Mouse (Mus musculus): Measurements from ENCODE around the gene Proser1. TPM values are rescaled to one million over a fixed set of nuclear protein-coding genes. Genes with fewer than 3 reads are reported as not detected.

Proser1 gene
- total and polyA plus RNA-seq, 3 experiments: 2.9 to 22.2 (median 3.9) TPM

DNA sequence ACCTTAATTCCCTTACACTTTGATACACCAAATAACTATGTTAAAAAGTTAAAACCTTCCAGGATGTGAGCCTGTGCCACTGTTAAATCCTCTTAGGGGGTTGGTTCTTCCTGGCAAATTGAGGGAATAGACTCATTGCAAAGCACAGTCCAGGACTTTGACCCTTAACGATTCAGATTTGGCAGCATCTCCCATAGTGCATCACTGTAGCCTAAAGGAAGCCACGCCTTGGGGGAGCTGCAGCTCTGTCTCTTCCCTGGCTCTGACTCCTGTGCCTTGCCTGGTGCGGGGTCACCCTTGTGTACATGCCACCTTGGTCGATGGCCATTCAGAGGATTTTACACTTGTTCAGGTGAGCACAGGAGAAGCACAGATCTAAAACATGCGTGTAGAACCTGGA lies 6.2 kb downstream of the Proser1 start:
- Histone ChIP-seq H3K9me3 (replicated peaks; ENCODE audit: low read length) (no peaks in the 10 kb centered on the region), H3K4me2 (ENCODE audit: insufficient read depth, low read depth, poor library complexity, severe bottlenecking) (no peak overlapping the region), H3K4me3 (replicated peaks in 1 of 3; ENCODE audit: low read depth in 2 of 3, low read length in 2 of 3, poor library complexity in 1 of 3) (no peak overlapping the region), H3K36me3 (replicated peaks in 1 of 2; ENCODE audit: control insufficient read depth in 1 of 2, insufficient read depth in 1 of 2, low read length in 1 of 2) (peaks cover 41 to 67% of the 10 kb centered on the region in 2 experiments), H3K9ac (ENCODE audit: insufficient read depth, low read depth) (no peak overlapping the region), H3K4me1 (ENCODE audit: control insufficient read depth in 1 of 2, insufficient read depth in 2 of 2) (peaks cover 0 to 15% of the 10 kb centered on the region in 2 experiments; a peak in 2 of 4 replicates), H3K79me2 (replicated peaks; ENCODE audit: control insufficient read depth, extremely low read depth, insufficient read depth, poor library complexity, severe bottlenecking) (peaks cover 32% of the 10 kb centered on the region), H3K27me3 (replicated peaks) (no peaks in the 10 kb centered on the region), H3K27ac (ENCODE audit: insufficient read depth, low read depth) (no peak overlapping the region)
- in situ Hi-C loops (cut with MboI; ENCODE audit: low pct_ligation_motif_present, low pct_unique_long_range_greater_than_20kb, low sequenced_read_pairs) (loop anchor here (25.0 kb wide), 1 partner anchor 1207 kb away; the partner anchor contains the start of gene Foxo1), dilution Hi-C loops (cut with MboI; ENCODE audit: extremely low pct_ligation_motif_present, extremely low pct_unique_long_range_greater_than_20kb, low sequenced_read_pairs) (no loop called here)
- no peak for TF ChIP-seq NELFE (IDR thresholded peaks at IDR 0.05; ENCODE audit: low read depth, low read length)
- no peak for TF ChIP-seq SIN3A (IDR thresholded peaks at IDR 0.05; ENCODE audit: low read length)
- TF ChIP-seq ZMIZ1 (IDR thresholded peaks at IDR 0.05; ENCODE audit: low read depth, low read length): no peak
- no peak for DNase-seq (ENCODE audit: extremely low read depth)

DNA sequence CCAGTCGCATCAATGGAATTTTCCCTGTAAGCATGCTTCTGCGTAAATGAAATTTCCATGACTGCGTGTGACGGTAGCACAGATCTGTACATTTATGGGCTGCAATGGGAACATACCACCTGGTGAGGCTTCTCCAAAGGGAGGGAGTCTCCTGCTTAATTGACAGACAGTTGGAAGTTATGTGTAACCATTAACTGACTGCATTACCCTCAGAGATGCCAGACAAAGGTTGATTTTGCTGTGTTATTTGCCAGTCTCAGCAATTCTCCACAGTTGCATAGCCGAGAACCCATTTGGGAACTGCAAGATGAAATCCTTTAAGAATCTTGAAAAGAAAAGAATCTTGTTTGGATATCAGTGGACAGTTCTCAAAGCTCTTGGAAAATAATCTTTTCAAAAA lies 8.6 kb downstream of the Proser1 start:
- H3K4me1 ChIP-seq (ENCODE audit: control insufficient read depth in 1 of 2, insufficient read depth in 2 of 2): peaks cover 0 to 8% of the 10 kb centered on the region in 2 experiments; a peak in 1 of 4 replicates
- DNase-seq (ENCODE audit: extremely low read depth): no peak
- H3K4me2 ChIP-seq (ENCODE audit: insufficient read depth, low read depth, poor library complexity, severe bottlenecking): no peak overlapping the region
- TF ChIP-seq CHD2 (IDR thresholded peaks at IDR 0.05; ENCODE audit: low read length): no peak
- TF ChIP-seq PAX5 (IDR thresholded peaks at IDR 0.05; ENCODE audit: low read length): no peak
- no peak for TF ChIP-seq MXI1 (IDR thresholded peaks at IDR 0.05; ENCODE audit: low read depth, low read length)
- TF ChIP-seq ZKSCAN1 (IDR thresholded peaks at IDR 0.05; ENCODE audit: borderline replicate concordance, low read depth, low read length): no peak
- TF ChIP-seq RAD21 (IDR thresholded peaks at IDR 0.05; ENCODE audit: low read depth, low read length): no peak
- TF ChIP-seq SIN3A (IDR thresholded peaks at IDR 0.05; ENCODE audit: low read length): no peak
- TF ChIP-seq JUND (conservative IDR thresholded peaks at IDR 0.05; ENCODE audit: low read depth, low read length): no peak
- no peak for TF ChIP-seq SMC3 (IDR thresholded peaks at IDR 0.05; ENCODE audit: low read depth, low read length)
- no peak for TF ChIP-seq MAX (IDR thresholded peaks at IDR 0.05; ENCODE audit: low read length)
- no peak for TF ChIP-seq HCFC1 (IDR thresholded peaks at IDR 0.05; ENCODE audit: low read depth, low read length)
- TF ChIP-seq MYC (IDR thresholded peaks at IDR 0.05; ENCODE audit: low read depth, low read length): no peak
- TF ChIP-seq ZC3H11A (IDR thresholded peaks at IDR 0.05; ENCODE audit: low read depth, low read length): no peak
- no peak for TF ChIP-seq MAFK (IDR thresholded peaks at IDR 0.05; ENCODE audit: insufficient replicate concordance, low read length)
- TF ChIP-seq NELFE (IDR thresholded peaks at IDR 0.05; ENCODE audit: low read depth, low read length): no peak
- no peak for TF ChIP-seq USF2 (conservative IDR thresholded peaks at IDR 0.05; ENCODE audit: low read depth, low read length)
- TF ChIP-seq E2F4 (IDR thresholded peaks at IDR 0.05; ENCODE audit: insufficient replicate concordance, low read depth, low read length): no peak
- TF ChIP-seq RCOR1 (conservative IDR thresholded peaks at IDR 0.05; ENCODE audit: low read depth, low read length): no peak
- TF ChIP-seq TCF12 (IDR thresholded peaks at IDR 0.05; ENCODE audit: low read depth, low read length): no peak
- no peak for TF ChIP-seq MAZ (IDR thresholded peaks at IDR 0.05; ENCODE audit: low read depth, low read length)
- no peak for TF ChIP-seq USF1 (IDR thresholded peaks at IDR 0.05; ENCODE audit: low read depth, low read length)
- H3K27ac ChIP-seq (ENCODE audit: insufficient read depth, low read depth): no peak overlapping the region
- H3K79me2 ChIP-seq (replicated peaks; ENCODE audit: control insufficient read depth, extremely low read depth, insufficient read depth, poor library complexity, severe bottlenecking): peaks cover 11% of the 10 kb centered on the region
- no peaks in the 10 kb centered on the region for H3K9me3 ChIP-seq (replicated peaks; ENCODE audit: low read length)
- no peak overlapping the region for H3K9ac ChIP-seq (ENCODE audit: insufficient read depth, low read depth)
- no peak overlapping the region for H3K4me3 ChIP-seq (replicated peaks in 1 of 3; ENCODE audit: low read depth in 2 of 3, low read length in 2 of 3, poor library complexity in 1 of 3)
- no peaks in the 10 kb centered on the region for H3K27me3 ChIP-seq (replicated peaks)
- peaks cover 58 to 88% of the 10 kb centered on the region in 2 experiments for H3K36me3 ChIP-seq (replicated peaks in 1 of 2; ENCODE audit: control insufficient read depth in 1 of 2, insufficient read depth in 1 of 2, low read length in 1 of 2)
- dilution Hi-C loops (cut with MboI; ENCODE audit: extremely low pct_ligation_motif_present, extremely low pct_unique_long_range_greater_than_20kb, low sequenced_read_pairs) (no loop called here), in situ Hi-C loops (cut with MboI; ENCODE audit: low pct_ligation_motif_present, low pct_unique_long_range_greater_than_20kb, low sequenced_read_pairs) (loop anchor here (25.0 kb wide), 1 partner anchor 1210 kb away; the partner anchor contains the start of gene Foxo1)
